Mouse (Mus musculus) limb, embryonic 11.5 days (tissue): ENCODE measurements around the gene Dnaaf5. TPM values are rescaled to one million over a fixed set of nuclear protein-coding genes. Genes with fewer than 3 reads are reported as not detected.

Experiments
- ATAC-seq: fragments of 200-750 bp; cut with Nextera tagmentation; 2 replicates; pipeline ENCODE4 v1.8.0; 2017; ENCODE audit warnings: low read depth; ENCODE audit not compliant: insufficient number of reproducible peaks, low FRiP score, low TSS enrichment
- DNase-seq: peaks from one replicate; pipeline ENCODE4 v3.0.0-alpha.2; 2015; ENCODE audit warnings: low spot score
- H3K27ac ChIP-seq: fragments of 300-500 bp; sonication (generic); replicated peaks from 2 replicates; pipeline ENCODE4 v1.5.1; 2014; ENCODE audit warnings: low read depth, mild to moderate bottlenecking, low read length
- H3K27me3 ChIP-seq: fragments of 300-500 bp; sonication (generic); 2 replicates; pipeline ENCODE4 v1.6.1; 2014; ENCODE audit warnings: mild to moderate bottlenecking, low read length, mixed read lengths; ENCODE audit not compliant: control insufficient read depth, insufficient read depth
- H3K36me3 ChIP-seq: fragments of 300-500 bp; sonication (generic); 2 replicates; pipeline ENCODE4 v1.6.1; 2014; ENCODE audit warnings: mild to moderate bottlenecking, low read length, moderate library complexity, mixed read lengths; ENCODE audit not compliant: control insufficient read depth, insufficient read depth
- H3K4me1 ChIP-seq: fragments of 300-500 bp; sonication (generic); 2 replicates; pipeline ENCODE4 v1.6.1; 2014; ENCODE audit warnings: low read length, mixed read lengths; ENCODE audit not compliant: control insufficient read depth, insufficient read depth
- H3K4me2 ChIP-seq: fragments of 300-500 bp; sonication (generic); 2 replicates; pipeline ENCODE4 v1.6.1; 2014; ENCODE audit warnings: low read depth, mild to moderate bottlenecking, moderate library complexity; ENCODE audit not compliant: severe bottlenecking
- H3K4me3 ChIP-seq: fragments of 300-500 bp; sonication (generic); 2 replicates; pipeline ENCODE4 v1.5.1; 2014; ENCODE audit warnings: low read depth, low read length
- H3K9ac ChIP-seq: fragments of 300-500 bp; sonication (generic); 2 replicates; pipeline ENCODE4 v1.6.1; 2014; ENCODE audit warnings: mild to moderate bottlenecking, low read length
- H3K9me3 ChIP-seq: fragments of 300-500 bp; sonication (generic); 2 replicates; pipeline ENCODE4 v1.6.1; 2016; ENCODE audit warnings: low read length; ENCODE audit not compliant: control insufficient read depth
- WGBS: fragments of 180-500 bp; shearing (Covaris S2); extraction: QIAGEN DNeasy Blood & Tissue Kit; methylation state at CpG from one replicate; pipeline ENCODE4 v1.1.7; 2014; 5-methylcytosine and 5-hydroxymethylcytosine counted together
- polyA plus RNA-seq: library from polyadenylated mRNA; unstranded; fragments of >200 nt; fragmentation: Nextera tagmentation; extraction: Ambion mirVana; gene quantifications from 2 replicates; pipeline ENCODE4 v1.2.1, GENCODE M21; 2014

Dnaaf5 gene
- polyA plus RNA-seq, 1 experiment from 2014 or later: 11.0 TPM

DNA sequence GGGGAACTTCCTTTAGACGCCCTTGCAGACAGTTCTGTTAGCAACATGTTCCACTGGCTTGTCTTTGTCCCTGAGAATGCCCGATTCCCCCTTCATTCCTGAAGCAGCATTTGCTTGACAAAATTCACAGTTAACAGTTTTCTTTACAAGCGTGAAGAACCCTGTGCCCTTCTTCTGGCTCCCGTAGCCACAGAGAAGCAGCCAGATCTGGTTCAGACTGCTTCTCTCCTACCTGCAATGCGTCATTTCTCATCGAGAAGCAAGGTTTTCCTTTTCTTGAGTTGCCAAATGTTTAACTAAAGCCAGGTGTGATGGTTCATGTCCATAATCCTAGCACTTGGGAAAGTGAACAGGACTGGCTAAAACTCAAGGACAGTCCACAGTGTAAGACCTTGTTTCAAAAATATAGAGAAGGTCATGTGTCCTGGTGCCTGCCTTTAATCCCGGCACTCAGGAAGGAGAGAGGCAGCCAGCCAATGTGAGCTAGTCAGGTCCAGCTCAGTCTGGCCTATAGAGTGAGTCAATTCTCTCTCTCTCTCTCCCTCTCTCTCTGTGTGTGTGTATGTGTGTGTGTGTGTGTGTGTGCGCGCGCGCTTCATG is 3.4 kb upstream of the Dnaaf5 start:
- ATAC-seq (no peak), DNase-seq (no peak)
- H3K4me2 ChIP-seq: no peak overlapping the region
- peaks cover 11% of the 10 kb centered on the region for H3K4me1 ChIP-seq
- H3K4me3 ChIP-seq: no peak overlapping the region
- H3K9ac ChIP-seq: no peak overlapping the region
- WGBS: 95% methylated on average over 11 of the region's 11 CpGs
- no peaks in the 10 kb centered on the region for H3K36me3 ChIP-seq
- no peak overlapping the region for H3K27ac ChIP-seq
- H3K27me3 ChIP-seq: no peaks in the 10 kb centered on the region
- H3K9me3 ChIP-seq: no peaks in the 10 kb centered on the region

DNA sequence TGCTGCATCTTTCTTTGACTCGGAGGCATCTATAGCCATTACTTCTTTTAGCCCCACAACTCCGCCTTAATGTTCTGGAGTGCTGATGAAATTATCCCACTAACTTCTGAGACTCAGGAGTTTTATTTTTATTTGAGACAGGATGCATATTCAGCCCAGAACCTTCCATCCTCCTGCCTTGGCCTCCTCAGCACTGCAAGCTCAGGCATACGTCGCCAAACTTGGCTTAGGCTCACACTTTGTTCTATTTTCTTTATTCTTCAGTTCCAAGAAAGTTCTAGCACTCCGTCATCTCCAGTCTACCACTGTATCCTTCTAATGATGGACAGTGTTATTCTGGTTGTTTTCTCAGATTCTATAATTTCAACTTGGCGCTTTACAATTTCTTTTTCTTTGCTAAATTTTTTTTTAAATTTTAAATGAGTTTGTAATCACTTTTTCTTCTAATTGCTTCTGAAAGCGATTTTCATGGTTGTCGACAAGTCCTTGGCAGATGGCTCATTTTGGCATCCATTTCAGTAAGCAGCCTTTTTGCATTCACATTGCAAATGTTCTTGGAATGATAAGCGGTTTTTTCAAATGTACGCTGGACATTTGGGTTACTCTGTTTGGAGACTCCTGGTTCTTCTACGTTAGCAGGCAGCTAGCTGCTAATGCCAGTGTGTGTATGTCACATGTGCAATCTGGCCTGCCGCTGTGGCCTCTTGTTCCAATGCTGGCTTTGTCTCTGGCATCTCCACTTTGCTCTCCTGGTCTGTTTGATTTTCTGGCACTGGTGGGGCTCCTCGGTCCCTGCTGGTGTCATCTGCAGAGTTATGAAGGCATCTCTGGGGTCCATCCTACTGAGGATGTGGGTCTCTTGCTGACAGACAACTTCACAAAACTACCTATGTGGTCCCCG is 2.6 kb upstream of the Dnaaf5 start:
- Histone ChIP-seq H3K27me3 (no peaks in the 10 kb centered on the region), H3K4me2 (no peak overlapping the region), H3K4me1 (peaks cover 11% of the 10 kb centered on the region), H3K9me3 (no peaks in the 10 kb centered on the region), H3K9ac (no peak overlapping the region), H3K4me3 (no peak overlapping the region), H3K27ac (no peak overlapping the region), H3K36me3 (no peaks in the 10 kb centered on the region)
- 94% methylated on average over 14 of the region's 14 CpGs for WGBS
- ATAC-seq (no peak), DNase-seq (no peak)

DNA sequence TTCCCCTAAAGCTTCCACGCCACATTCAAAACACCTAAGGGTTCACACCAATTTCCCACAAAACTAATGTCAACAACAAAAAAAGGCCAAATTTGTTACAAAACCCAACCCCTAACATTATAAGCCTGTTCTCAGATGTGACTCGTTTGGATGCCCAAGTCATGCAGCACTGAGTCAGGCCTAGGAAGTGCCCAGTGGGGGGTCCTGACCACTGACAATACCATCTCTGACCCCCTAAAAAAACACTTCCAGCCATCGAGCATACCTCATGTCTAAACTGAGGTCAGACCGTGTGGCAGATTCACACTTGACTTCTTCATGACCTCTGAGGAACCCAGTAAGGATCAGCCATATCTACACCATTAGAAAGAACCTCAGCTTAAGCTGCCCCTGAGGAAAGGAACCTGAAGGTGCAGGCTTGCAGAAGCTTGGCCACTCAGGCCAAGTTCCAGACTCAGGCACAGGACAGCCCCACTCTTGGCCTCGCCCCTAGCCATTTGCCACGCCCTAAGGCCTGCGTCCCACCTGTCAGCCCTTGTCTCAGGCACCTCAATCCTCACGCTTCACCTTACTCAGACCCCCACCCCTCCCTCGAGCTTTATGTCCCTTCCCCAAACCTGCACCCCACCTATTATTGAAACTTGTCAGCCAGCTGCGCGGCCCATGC is 884 bp upstream of the Dnaaf5 start:
- no peak overlapping the region for H3K9ac ChIP-seq
- DNase-seq (no peak), ATAC-seq (peak; percentile 71)
- H3K27me3 ChIP-seq: no peaks in the 10 kb centered on the region
- H3K9me3 ChIP-seq: no peaks in the 10 kb centered on the region
- peaks cover 11% of the 10 kb centered on the region for H3K4me1 ChIP-seq
- H3K36me3 ChIP-seq: no peaks in the 10 kb centered on the region; the same call in 1 of the 2 replicates
- H3K27ac ChIP-seq: no peak overlapping the region
- H3K4me2 ChIP-seq: peak overlapping the region; percentile 27; the same call in 1 of the 2 replicates
- 27% methylated on average over 11 of the region's 11 CpGs for WGBS
- peak overlapping the region; percentile 82 for H3K4me3 ChIP-seq

DNA sequence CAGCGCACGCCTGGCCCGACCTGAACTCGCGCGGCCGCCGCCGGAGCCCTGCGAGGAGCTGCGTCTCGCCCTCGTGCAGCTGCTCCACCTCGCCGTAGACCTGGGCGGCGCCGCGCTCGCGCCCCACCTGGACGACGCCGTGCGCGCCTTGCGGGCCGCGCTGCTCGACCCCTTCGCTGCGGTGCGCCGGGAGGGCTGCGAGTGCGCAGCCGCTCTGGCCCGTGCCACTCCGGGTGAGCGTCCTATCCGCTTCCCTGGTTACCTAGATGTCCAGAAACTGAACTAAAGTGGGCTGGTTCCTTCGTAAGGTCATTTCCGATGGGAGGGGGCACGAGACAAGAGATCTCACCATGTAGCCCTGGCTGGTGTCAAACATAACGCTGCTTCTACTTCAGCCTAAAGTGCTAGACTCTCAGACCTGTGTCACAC is 594 bp downstream of the Dnaaf5 start:
- peak overlapping the region; percentile 33; the same call in 1 of the 2 replicates for H3K27ac ChIP-seq
- ATAC-seq (no peak), DNase-seq (peak; percentile 62)
- WGBS: 1% methylated on average over 45 of the region's 45 CpGs
- peaks cover 11% of the 10 kb centered on the region for H3K4me1 ChIP-seq
- peak overlapping the region; percentile 78 for H3K9ac ChIP-seq
- peak overlapping the region; percentile 82 for H3K4me3 ChIP-seq
- H3K9me3 ChIP-seq: no peaks in the 10 kb centered on the region
- H3K4me2 ChIP-seq: peak overlapping the region; percentile 74
- no peaks in the 10 kb centered on the region for H3K27me3 ChIP-seq
- H3K36me3 ChIP-seq: peaks cover 2% of the 10 kb centered on the region; the same call in 1 of the 2 replicates

DNA sequence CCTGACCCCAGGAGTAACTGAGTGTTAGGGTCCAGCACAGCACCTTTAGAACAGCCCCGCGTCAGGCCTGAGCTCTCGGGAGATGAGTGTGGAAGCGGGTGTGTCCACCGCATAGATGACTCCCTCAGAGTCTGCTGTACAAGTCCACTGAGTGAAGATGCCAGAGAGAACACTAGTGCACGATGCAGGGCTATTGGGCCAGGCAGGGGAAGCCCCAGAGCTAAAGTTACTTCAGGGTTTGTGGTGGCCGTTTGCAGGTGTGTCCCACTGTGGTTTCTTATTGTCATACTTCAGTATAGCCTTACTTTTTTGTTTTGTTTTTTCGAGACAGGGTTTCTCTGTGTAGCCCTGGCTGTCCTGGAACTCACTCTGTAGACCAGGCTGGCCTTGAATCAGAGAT is 10.9 kb downstream of the Dnaaf5 start:
- no peak for ATAC-seq
- H3K9me3 ChIP-seq: no peaks in the 10 kb centered on the region
- no peak overlapping the region for H3K27ac ChIP-seq

DNA sequence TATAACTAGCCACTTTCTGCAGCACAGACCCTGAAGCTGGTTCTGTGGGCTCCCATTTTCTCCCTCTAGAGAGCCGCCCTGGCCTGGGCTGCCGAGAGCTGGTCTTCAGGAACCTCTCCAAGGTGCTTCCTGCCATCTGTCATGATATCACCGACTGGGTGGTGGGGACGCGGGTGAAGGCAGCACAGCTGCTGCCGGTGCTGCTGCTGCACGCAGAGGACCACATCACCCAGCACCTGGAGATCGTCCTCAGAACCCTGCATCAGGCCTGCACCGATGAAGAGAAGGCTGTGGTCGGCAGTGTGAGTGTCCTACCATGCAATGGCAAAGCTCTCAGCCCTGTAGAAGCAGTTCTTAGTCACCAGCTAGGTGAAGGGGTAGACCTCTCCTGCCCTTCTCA is 11.6 kb downstream of the Dnaaf5 start:
- Histone ChIP-seq H3K4me1 (no peaks in the 10 kb centered on the region), H3K27ac (no peak overlapping the region), H3K4me3 (no peak overlapping the region), H3K9ac (no peak overlapping the region), H3K27me3 (no peaks in the 10 kb centered on the region), H3K4me2 (no peak overlapping the region), H3K9me3 (no peaks in the 10 kb centered on the region), H3K36me3 (peaks cover 17% of the 10 kb centered on the region; the same call in 1 of the 2 replicates)
- DNase-seq: no peak
- no peak for ATAC-seq
- WGBS: 91% methylated on average over 10 of the region's 10 CpGs

More for the DNA sequence above, 10.9 kb downstream of the Dnaaf5 start:
- DNase-seq: no peak
- Histone ChIP-seq H3K9ac (no peak overlapping the region), H3K4me1 (no peaks in the 10 kb centered on the region), H3K36me3 (peaks cover 14% of the 10 kb centered on the region; the same call in 1 of the 2 replicates), H3K27me3 (no peaks in the 10 kb centered on the region), H3K4me2 (no peak overlapping the region), H3K4me3 (no peak overlapping the region)
- WGBS: 89% methylated on average over 8 of the region's 8 CpGs

DNA sequence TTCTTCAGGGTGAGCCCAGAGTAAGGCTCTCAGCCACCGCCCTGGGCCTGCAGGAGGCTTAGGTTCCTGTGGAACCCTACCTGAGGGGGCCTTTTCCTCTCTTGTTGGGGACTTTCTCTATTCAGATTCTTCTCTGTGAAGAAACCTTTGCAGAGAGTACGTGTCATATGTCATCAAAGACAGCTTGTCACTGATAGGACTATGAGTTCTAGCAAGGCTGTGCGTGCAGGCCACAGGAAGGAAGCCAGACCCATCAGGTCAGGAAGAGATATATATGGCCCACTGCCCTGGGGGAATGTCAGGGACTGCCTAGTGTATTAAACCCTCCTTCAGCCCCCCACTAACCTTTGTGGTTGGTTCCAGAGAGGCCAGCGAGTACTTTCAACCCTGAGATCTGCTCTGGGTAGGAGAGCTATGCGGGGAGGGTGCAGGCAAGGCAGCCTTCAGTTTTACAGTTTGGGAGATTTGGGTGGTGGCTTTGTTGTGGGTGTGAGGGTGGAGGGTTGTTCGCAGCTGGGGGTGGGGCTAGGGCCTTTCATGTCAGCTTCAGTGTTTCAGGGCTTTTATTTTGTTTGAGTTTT is 16.8 kb downstream of the Dnaaf5 start:
- DNase-seq (no peak), ATAC-seq (no peak)
- Histone ChIP-seq H3K9ac (no peak overlapping the region), H3K27ac (no peak overlapping the region), H3K4me2 (no peak overlapping the region), H3K4me3 (no peak overlapping the region), H3K27me3 (no peaks in the 10 kb centered on the region), H3K9me3 (no peaks in the 10 kb centered on the region), H3K36me3 (peaks cover 16% of the 10 kb centered on the region), H3K4me1 (no peaks in the 10 kb centered on the region)
- 83% methylated on average over 6 of the region's 6 CpGs for WGBS

DNA sequence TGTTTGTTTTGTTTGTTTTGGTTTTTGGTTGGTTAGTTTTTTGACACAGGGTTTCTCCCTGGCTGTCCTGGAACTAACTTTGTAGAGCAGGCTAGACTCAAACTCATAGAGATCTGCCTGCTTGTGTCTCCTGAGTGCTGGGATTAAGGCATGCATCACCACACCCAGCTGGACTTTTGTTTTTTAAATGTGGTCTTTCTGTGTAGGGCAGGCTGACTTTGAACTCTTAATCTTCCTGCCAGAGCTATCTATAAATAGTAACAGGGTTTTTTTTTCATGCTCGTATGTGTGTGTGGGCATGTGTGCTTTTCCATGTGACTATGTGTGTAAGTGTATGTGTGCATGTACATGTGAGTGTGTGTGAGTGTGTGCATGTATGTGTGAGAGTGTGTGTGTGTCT is 17.5 kb downstream of the Dnaaf5 start:
- H3K4me1 ChIP-seq: no peaks in the 10 kb centered on the region
- H3K9ac ChIP-seq: no peak overlapping the region
- H3K27ac ChIP-seq: no peak overlapping the region
- DNase-seq: no peak
- no peaks in the 10 kb centered on the region for H3K9me3 ChIP-seq
- H3K4me3 ChIP-seq: no peak overlapping the region
- H3K4me2 ChIP-seq: no peak overlapping the region
- WGBS: 84% methylated on average over 1 of the region's 1 CpGs
- H3K36me3 ChIP-seq: peaks cover 17% of the 10 kb centered on the region
- no peak for ATAC-seq
- H3K27me3 ChIP-seq: no peaks in the 10 kb centered on the region
